Mouse (Mus musculus): ENCODE measurements around the gene Rpusd3.

Gene Rpusd3

DNA sequence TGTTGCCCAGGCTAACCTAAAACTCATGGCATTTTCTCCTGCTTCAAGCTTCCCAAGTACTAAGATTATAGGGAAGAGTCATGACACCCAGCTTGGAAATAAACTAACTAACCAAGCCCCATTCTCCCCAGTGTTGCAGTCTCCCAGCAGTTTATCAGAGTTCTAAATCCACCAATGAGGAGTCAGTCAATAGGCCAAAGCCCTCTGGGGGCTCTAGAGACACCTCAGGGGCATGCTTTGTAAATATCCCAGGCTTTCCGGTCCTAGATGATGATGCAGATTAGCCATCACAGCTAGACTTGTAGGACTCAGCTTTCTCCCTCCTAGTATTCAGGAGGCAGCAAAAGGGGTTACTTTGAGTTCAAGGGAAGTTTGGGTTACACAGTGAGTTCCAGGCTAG is 9.1 kb downstream of the Rpusd3 start:
- CTCF ChIA-PET = no interaction called here
- POLR2A ChIA-PET = interaction anchor here in 2 of 4 experiments (0.9 to 11.7 kb wide), 10 partner anchors 8 to 104 kb away, joined by 3 to 114 read pairs (median 5); partner anchors contain the start of genes Jagn1 (in 1 of the 2), Prrt3 (in 1 of the 2), Rpusd3 (in 1 of the 2) and Ttll3 (in 1 of the 2)

- CTCF ChIA-PET = interaction anchor here (0.5 to 2.2 kb wide), 17 partner anchors 12 to 684 kb away, joined by 3 to 12 read pairs (median 4); partner anchors contain the start of genes Cidec (in 1 of the 4), Fancd2os (in 1 of the 4), Rpusd3 (in 1 of the 4) and Ttll3 (in 1 of the 4)
- POLR2A ChIA-PET = interaction anchor here in 3 of 4 experiments (1.0 to 11.7 kb wide), 11 partner anchors 10 to 80 kb away, joined by 3 to 114 read pairs (median 4); partner anchors contain the start of genes Rpusd3 (in 2 of the 3), Jagn1 (in 1 of the 3), Ogg1 (in 1 of the 3) and Ttll3 (in 1 of the 3)
These were observed 12.5 kb downstream of the Rpusd3 start for GRCm38 (mm10) chr6:113406683-113407082.

- ChIA-PET POLR2A (interaction anchor here in 3 of 4 experiments (0.5 to 11.7 kb wide), 12 partner anchors 8 to 38 kb away, joined by 3 to 114 read pairs (median 4); partner anchors contain the start of genes Rpusd3 (in 2 of the 3) and Ttll3 (in 1 of the 3)), CTCF (interaction anchor here (0.6 to 2.2 kb wide), 9 partner anchors 11 to 572 kb away, joined by 3 to 8 read pairs (median 4); partner anchors contain the start of gene Rpusd3 (in 1 of the 4))
These were observed 13.7 kb downstream of the Rpusd3 start for GRCm38 (mm10) chr6:113405483-113405882.

- POLR2A ChIA-PET = interaction anchor here in 3 of 4 experiments (0.5 to 11.7 kb wide), 16 partner anchors 8 to 99 kb away, joined by 3 to 114 read pairs (median 3); partner anchors contain the start of genes Rpusd3 (in 2 of the 3), Ogg1 (in 1 of the 3) and Ttll3 (in 1 of the 3)
- CTCF ChIA-PET = interaction anchor here in 3 of 4 experiments (0.6 to 2.2 kb wide), 7 partner anchors 15 to 573 kb away, joined by 3 to 8 read pairs (median 6); partner anchors contain the start of gene Rpusd3 (in 1 of the 3)
These were observed 14.3 kb downstream of the Rpusd3 start for GRCm38 (mm10) chr6:113404649-113405448.

- ChIA-PET CTCF (interaction anchor here in 2 of 4 experiments (0.7 to 1.0 kb wide), 2 partner anchors 16 to 92 kb away, joined by 3 to 4 read pairs; no protein-coding TSS in a partner anchor), POLR2A (interaction anchor here in 3 of 4 experiments (0.7 to 11.7 kb wide), 7 partner anchors 9 to 568 kb away, joined by 3 to 114 read pairs (median 5); partner anchors contain the start of genes Emc3 (in 1 of the 3), Fancd2 (in 1 of the 3) and Ttll3 (in 1 of the 3))
These were observed 17.0 kb downstream of the Rpusd3 start for GRCm38 (mm10) chr6:113402094-113402493.

- CTCF ChIA-PET = interaction anchor here in 3 of 4 experiments (0.6 to 1.8 kb wide), 5 partner anchors 11 to 204 kb away, joined by 3 to 5 read pairs (median 4); partner anchors contain the start of gene Fancd2os (in 1 of the 3)
- POLR2A ChIA-PET = interaction anchor here in 2 of 4 experiments (0.7 to 12.1 kb wide), 11 partner anchors 9 to 105 kb away, joined by 3 to 114 read pairs (median 4); partner anchors contain the start of genes Arpc4 (in 1 of the 2) and Il17rc (in 1 of the 2)
These were observed 22.7 kb downstream of the Rpusd3 start for GRCm38 (mm10) chr6:113396270-113397030.

- CTCF ChIA-PET = interaction anchor here in 3 of 4 experiments (0.6 to 1.9 kb wide), 7 partner anchors 11 to 205 kb away, joined by 3 to 6 read pairs (median 4); partner anchors contain the start of gene Fancd2os (in 1 of the 3)
These were observed 23.6 kb downstream of the Rpusd3 start for GRCm38 (mm10) chr6:113395501-113395900.

DNA sequence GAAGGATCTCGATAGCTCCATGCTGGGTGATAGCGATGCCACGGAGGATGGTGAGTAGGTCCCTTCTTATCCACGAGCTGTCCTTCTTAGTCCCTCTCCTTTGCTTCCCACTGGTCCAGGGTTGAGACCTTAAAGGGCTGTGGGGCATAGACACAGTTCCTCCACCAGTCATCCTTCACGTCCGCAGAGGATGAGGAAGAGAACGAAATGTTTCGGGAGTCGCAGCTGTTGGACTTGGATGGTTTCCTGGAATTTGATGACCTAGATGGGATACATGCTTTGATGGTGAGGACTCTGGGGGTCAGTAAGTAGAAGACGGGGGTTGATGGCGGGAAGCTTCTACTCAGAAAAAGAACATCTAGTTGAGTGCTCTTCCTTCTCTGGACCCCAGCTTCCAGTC is 24.3 kb downstream of the Rpusd3 start:
- CTCF ChIA-PET = interaction anchor here (0.6 to 1.9 kb wide), 5 partner anchors 10 to 1044 kb away, joined by 3 to 6 read pairs (median 4); no protein-coding TSS in a partner anchor
- POLR2A ChIA-PET = interaction anchor here in 2 of 4 experiments (1.0 to 12.1 kb wide), 11 partner anchors 10 to 113 kb away, joined by 3 to 114 read pairs (median 4); partner anchors contain the start of genes Arpc4 (in 1 of the 2), Cpne9 (in 1 of the 2) and Ogg1 (in 1 of the 2)

More at GRCm38 (mm10) chr6:113395501-113395900, 23.6 kb downstream of the Rpusd3 start:
- POLR2A ChIA-PET = interaction anchor here in 2 of 4 experiments (0.8 to 12.1 kb wide), 11 partner anchors 10 to 114 kb away, joined by 3 to 114 read pairs (median 4); partner anchors contain the start of genes Arpc4 (in 1 of the 2), Cpne9 (in 1 of the 2), Il17rc (in 1 of the 2) and Ogg1 (in 1 of the 2)

DNA sequence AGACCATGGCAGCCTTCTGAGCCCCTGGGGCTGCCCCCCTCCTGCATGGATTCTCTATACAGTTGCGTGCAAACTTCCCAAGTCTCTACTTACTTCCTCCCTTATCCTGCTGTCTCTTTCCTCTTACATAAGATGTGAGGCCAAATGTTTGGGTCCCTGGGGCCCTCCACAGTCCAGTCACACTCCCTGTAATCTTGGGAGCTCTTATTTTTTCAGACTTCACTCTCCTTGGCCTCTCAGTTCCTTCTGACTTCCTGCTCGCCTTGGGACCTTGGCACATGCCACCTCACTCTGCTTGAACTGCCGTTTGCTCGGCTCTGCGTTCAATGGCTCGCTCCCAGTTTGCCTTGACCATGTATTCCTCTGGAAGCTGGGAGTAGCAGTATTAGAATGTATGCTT is 25.2 kb downstream of the Rpusd3 start:
- POLR2A ChIA-PET = interaction anchor here in 2 of 4 experiments (0.5 to 12.1 kb wide), 7 partner anchors 12 to 112 kb away, joined by 3 to 114 read pairs (median 4); partner anchors contain the start of genes Arpc4 (in 1 of the 2) and Cpne9 (in 1 of the 2)
- CTCF ChIA-PET = interaction anchor here in 3 of 4 experiments (0.6 to 1.9 kb wide), 3 partner anchors 9 to 1043 kb away, joined by 3 to 6 read pairs (median 4); no protein-coding TSS in a partner anchor

- ChIA-PET POLR2A (interaction anchor here (0.6 to 12.1 kb wide), 50 partner anchors 8 to 347 kb away, joined by 3 to 114 read pairs (median 4); partner anchors contain the start of genes Arpc4 (in 2 of the 4), Rpusd3 (in 2 of the 4), Brpf1 (in 1 of the 4) and Camk1 (in 1 of the 4)), CTCF (interaction anchor here in 3 of 4 experiments (0.5 to 1.5 kb wide), 13 partner anchors 10 to 270 kb away, joined by 3 to 7 read pairs (median 3); no protein-coding TSS in a partner anchor)
These were observed 26.6 kb downstream of the Rpusd3 start for GRCm38 (mm10) chr6:113392387-113393071.

DNA sequence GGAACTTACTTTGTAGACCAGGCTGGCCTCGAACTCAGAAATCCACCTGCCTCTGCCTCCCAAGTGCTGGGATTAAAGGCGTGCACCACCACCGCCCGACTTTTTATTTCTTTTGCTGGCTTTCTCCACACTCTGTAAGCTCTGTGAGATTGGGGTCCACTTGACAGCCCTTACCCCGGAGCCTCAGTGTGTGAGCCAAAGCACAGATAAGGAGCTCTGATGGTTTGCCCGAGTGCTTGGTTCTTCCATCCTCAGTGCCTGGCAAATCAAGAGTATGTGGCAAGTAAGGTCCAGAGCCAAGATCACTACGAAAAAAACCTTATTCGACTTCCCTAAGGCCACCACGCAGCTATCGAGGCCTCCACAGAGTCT is 27.1 kb downstream of the Rpusd3 start:
- POLR2A ChIA-PET = interaction anchor here (0.6 to 12.1 kb wide), 50 partner anchors 8 to 346 kb away, joined by 3 to 114 read pairs (median 4); partner anchors contain the start of genes Arpc4 (in 2 of the 4), Rpusd3 (in 2 of the 4), Brpf1 (in 1 of the 4) and Camk1 (in 1 of the 4)
- CTCF ChIA-PET = interaction anchor here in 3 of 4 experiments (0.5 to 1.5 kb wide), 12 partner anchors 11 to 271 kb away, joined by 3 to 7 read pairs (median 4); no protein-coding TSS in a partner anchor

GRCm38 (mm10) chr6:113390715-113391114 is 28.4 kb downstream of the Rpusd3 start:
- ChIA-PET POLR2A (interaction anchor here in 2 of 4 experiments (0.6 to 12.1 kb wide), 9 partner anchors 9 to 139 kb away, joined by 4 to 114 read pairs (median 13); partner anchors contain the start of genes Arpc4 (in 1 of the 2), Brpf1 (in 1 of the 2) and Camk1 (in 1 of the 2)), CTCF (no interaction called here)

GRCm38 (mm10) chr6:113388960-113389359 is 30.2 kb downstream of the Rpusd3 start, which contains the start of gene Ttll3:
Ttll3 (plus strand) TSS chr6:113389260.
- POLR2A ChIA-PET = interaction anchor here in 3 of 4 experiments (0.6 to 12.1 kb wide), 20 partner anchors 7 to 343 kb away, joined by 3 to 114 read pairs (median 4); partner anchors contain the start of gene Arpc4 (in 1 of the 3)

GRCm38 (mm10) chr6:113386025-113386424 is 33.1 kb downstream of the Rpusd3 start:
- ChIA-PET CTCF (no interaction called here), POLR2A (interaction anchor here in 2 of 4 experiments (1.6 to 8.2 kb wide), 3 partner anchors 6 to 11 kb away, joined by 4 to 82 read pairs (median 20); partner anchors contain the start of gene Ttll3 (in 1 of the 2))

More at GRCm38 (mm10) chr6:113388960-113389359, 30.2 kb downstream of the Rpusd3 start, which contains the start of gene Ttll3:
- CTCF ChIA-PET = interaction anchor here in 2 of 4 experiments (0.6 to 1.6 kb wide), 4 partner anchors 9 to 38 kb away, joined by 4 to 6 read pairs (median 4); no protein-coding TSS in a partner anchor

- POLR2A ChIA-PET = interaction anchor here in 3 of 4 experiments (0.6 to 8.2 kb wide), 10 partner anchors 7 to 323 kb away, joined by 3 to 82 read pairs (median 4); partner anchors contain the start of genes Setd5 (in 1 of the 3) and Ttll3 (in 1 of the 3)
- CTCF ChIA-PET = interaction anchor here in 2 of 4 experiments (1.0 to 1.8 kb wide), 3 partner anchors 10 to 22 kb away, joined by 4 to 6 read pairs (median 5); no protein-coding TSS in a partner anchor
These were observed 33.9 kb downstream of the Rpusd3 start for GRCm38 (mm10) chr6:113385160-113385714.
